Mouse (Mus musculus): ENCODE data around the gene Gpbp1. TPM values are rescaled to one million over a fixed set of nuclear protein-coding genes. Genes with fewer than 3 reads are reported as not detected.

Gpbp1 gene
- polyA plus RNA-seq (2017; shearing (Covaris generic)) = 100 to 1,000 TPM; 143 to 169 TPM

GRCm38 (mm10) chr13:111489802-111490723 lies at the start of gene Gpbp1:
Gene Gpbp1 (minus strand): TSS chr13:111490111.

Other genes starting within 250 kb of the Gpbp1 start
- gene Actbl2, start 235.1 kb downstream of the Gpbp1 start, polyA plus RNA-seq (2017; shearing (Covaris generic)) = not detected
- gene Gm49496, start 59.8 kb upstream of the Gpbp1 start, polyA plus RNA-seq (2017; shearing (Covaris generic)) = not detected
- not detected for gene Gm10198, start 102.7 kb upstream of the Gpbp1 start, polyA plus RNA-seq (2017; shearing (Covaris generic))
- 10 to 100 TPM; 10.1 to 15.0 TPM for gene Mier3, start 190.9 kb upstream of the Gpbp1 start, polyA plus RNA-seq (2017; shearing (Covaris generic))